Mouse (Mus musculus) megakaryocyte-erythroid progenitor cell, adult 5-6 weeks (primary cell): ENCODE data around the gene Fkbp5. TPM values are rescaled to one million over a fixed set of nuclear protein-coding genes. Genes with fewer than 3 reads are reported as not detected.
"Not testable (repeated sequence)": the region's sequence is repeated elsewhere in the genome, so short reads cannot be mapped to it uniquely, and the experiment has no call there.

ENCODE experiments used
- ATAC-seq: replicated peaks from 2 replicates; pipeline ENCODE4 v1.8.0; 2016; ENCODE audit warnings: mild to moderate bottlenecking, inconsistent platforms; ENCODE audit not compliant: severe bottlenecking, poor library complexity, low FRiP score, low TSS enrichment
- total RNA-seq, 2 experiments: library from RNA; stranded (forward) in 1 of 2; stranded (reverse) in 1 of 2; fragments of 200-1000, 215-1000 nt in 1 of 2; fragments of >200 nt in 1 of 2; fragmentation: Nextera tagmentation in 1 of 2; gene quantifications; 2 replicates each; pipeline ENCODE4 v1.2.3; 2014 to 2017

Fkbp5 gene
- total RNA-seq (2014; fragmentation: Nextera tagmentation) (19.8 and 32.3 TPM in 2 replicates), total RNA-seq (2017) (19.9 and 25.1 TPM in 2 replicates)

- no peak for ATAC-seq
Measured at GRCm38 (mm10) chr17:28517441-28517955, at the start of gene Fkbp5. Fkbp5 (minus strand) TSS chr17:28517527.

GRCm38 (mm10) chr17:28565181-28565580 is 47.9 kb upstream of the Fkbp5 start:
- ATAC-seq, result no peak

- ATAC-seq, result no peak
Measured at GRCm38 (mm10) chr17:28561613-28562012, 44.3 kb upstream of the Fkbp5 start.

GRCm38 (mm10) chr17:28560598-28560997 is 43.3 kb upstream of the Fkbp5 start, which contains the start of gene Clps:
Clps (minus strand) TSS chr17:28560766.
- no peak for ATAC-seq

GRCm38 (mm10) chr17:28557772-28558171 is 40.4 kb upstream of the Fkbp5 start:
- ATAC-seq, result no peak

GRCm38 (mm10) chr17:28556635-28557396 is 39.5 kb upstream of the Fkbp5 start:
- ATAC-seq, result peak; percentile 78

GRCm38 (mm10) chr17:28554021-28554420 is 36.7 kb upstream of the Fkbp5 start:
- not testable (repeated sequence) for ATAC-seq

GRCm38 (mm10) chr17:28553040-28553793 is 35.9 kb upstream of the Fkbp5 start:
- ATAC-seq, result peak; percentile 48; the same call in 1 of the 2 replicates

GRCm38 (mm10) chr17:28549111-28549510 is 31.8 kb upstream of the Fkbp5 start, which contains the start of gene Clpsl2:
Clpsl2 (plus strand) TSS chr17:28549411.
- ATAC-seq, result no peak

GRCm38 (mm10) chr17:28548550-28548949 is 31.2 kb upstream of the Fkbp5 start:
- ATAC-seq, result no peak

- ATAC-seq, result no peak
Measured at GRCm38 (mm10) chr17:28546925-28547324, 29.6 kb upstream of the Fkbp5 start.

GRCm38 (mm10) chr17:28537881-28538280 is 20.6 kb upstream of the Fkbp5 start:
- no peak for ATAC-seq

GRCm38 (mm10) chr17:28533327-28533726 is 16.0 kb upstream of the Fkbp5 start:
- ATAC-seq, result no peak

GRCm38 (mm10) chr17:28532557-28532956 is 15.2 kb upstream of the Fkbp5 start:
- no peak for ATAC-seq

GRCm38 (mm10) chr17:28531946-28532345 is 14.6 kb upstream of the Fkbp5 start:
- ATAC-seq, result 0 out of 2 replicates have a peak, but pooled peaks have one; percentile 47

- no peak for ATAC-seq
Measured at GRCm38 (mm10) chr17:28530506-28530905, 13.2 kb upstream of the Fkbp5 start, which contains the start of gene Armc12. Armc12 (plus strand) TSS chr17:28530806.

GRCm38 (mm10) chr17:28529116-28529515 is 11.8 kb upstream of the Fkbp5 start:
- ATAC-seq, result no peak

- ATAC-seq, result peak; percentile 53
Measured at GRCm38 (mm10) chr17:28528043-28528351, 10.7 kb upstream of the Fkbp5 start.

- no peak for ATAC-seq
Measured at GRCm38 (mm10) chr17:28527184-28528042, 10.1 kb upstream of the Fkbp5 start.
